Mouse (Mus musculus) myocyte (in vitro differentiated cells): ENCODE measurements around the gene Nfia. TPM values are rescaled to one million over a fixed set of nuclear protein-coding genes. Genes with fewer than 3 reads are reported as not detected.

Experiments used
- H3K27me3 ChIP-seq: one replicate; pipeline ENCODE4 v1.6.1; 2011; ENCODE audit not compliant: control insufficient read depth, insufficient read depth, insufficient read length
- H3K36me3 ChIP-seq: one replicate; pipeline ENCODE4 v1.6.1; 2011; ENCODE audit not compliant: control insufficient read depth, insufficient read depth
- H3K4me2 ChIP-seq: one replicate; pipeline ENCODE4 v1.6.1; 2011; ENCODE audit warnings: low read depth, control low read depth
- H3K4me3 ChIP-seq: one replicate; pipeline ENCODE4 v1.5.1; 2011; ENCODE audit warnings: mild to moderate bottlenecking, control low read depth, moderate library complexity
- H3K79me2 ChIP-seq: one replicate; pipeline ENCODE4 v1.6.1; 2011; ENCODE audit not compliant: control insufficient read depth, insufficient read depth
- H3ac ChIP-seq: one replicate; pipeline ENCODE4 v1.6.1; 2011; ENCODE audit not compliant: control insufficient read depth, insufficient read length
- CEBPB ChIP-seq: IDR thresholded peaks from 2 replicates; pipeline ENCODE4 v1.6.1; 2011; ENCODE audit warnings: mild to moderate bottlenecking, moderate library complexity; ENCODE audit not compliant: poor library complexity, insufficient read depth, severe bottlenecking
- E2F4 ChIP-seq: IDR thresholded peaks from one replicate; pipeline ENCODE4 v1.6.1; 2011; ENCODE audit warnings: mild to moderate bottlenecking, control low read depth, moderate library complexity; ENCODE audit not compliant: insufficient read depth
- MAX ChIP-seq: IDR thresholded peaks from one replicate; pipeline ENCODE4 v1.6.1; 2011; ENCODE audit warnings: low read depth, mild to moderate bottlenecking, control low read depth
- MYOD1 ChIP-seq, 3 experiments: IDR thresholded peaks; one replicate each; pipeline ENCODE4 v1.6.1; 2011; ENCODE audit warnings: control low read depth in 2 of 3, low read depth in 2 of 3, mild to moderate bottlenecking in 2 of 3, moderate library complexity in 1 of 3; ENCODE audit not compliant: insufficient read length in 2 of 3, control insufficient read depth in 1 of 3
- MYOG ChIP-seq, 3 experiments: IDR thresholded peaks; one replicate each; pipeline ENCODE4 v1.6.1; 2011; ENCODE audit warnings: control low read depth in 2 of 3, low read depth in 2 of 3, mild to moderate bottlenecking in 2 of 3; ENCODE audit not compliant: insufficient read length in 2 of 3, control insufficient read depth in 1 of 3, insufficient read depth in 1 of 3
- POLR2A ChIP-seq: IDR thresholded peaks from one replicate; pipeline ENCODE4 v1.6.1; 2011; ENCODE audit warnings: low read depth, mild to moderate bottlenecking, control low read depth, moderate library complexity; ENCODE audit not compliant: insufficient read length
- POLR2AphosphoS2 ChIP-seq: IDR thresholded peaks from one replicate; pipeline ENCODE4 v1.6.1; 2011; ENCODE audit warnings: low read depth, control low read depth; ENCODE audit not compliant: insufficient read length
- REST ChIP-seq: IDR thresholded peaks from one replicate; pipeline ENCODE4 v1.6.1; 2011; ENCODE audit warnings: mild to moderate bottlenecking, control low read depth, moderate library complexity; ENCODE audit not compliant: insufficient read depth, insufficient read length
- SRF ChIP-seq: IDR thresholded peaks from one replicate; pipeline ENCODE4 v1.6.1; 2011; ENCODE audit warnings: low read depth; ENCODE audit not compliant: control insufficient read depth, insufficient read length
- TCF12 ChIP-seq: IDR thresholded peaks from one replicate; pipeline ENCODE4 v1.6.1; 2011; ENCODE audit warnings: mild to moderate bottlenecking, control low read depth; ENCODE audit not compliant: poor library complexity, insufficient read depth, severe bottlenecking
- TCF3 ChIP-seq: IDR thresholded peaks from one replicate; pipeline ENCODE4 v1.6.1; 2011; ENCODE audit warnings: low read depth, control low read depth; ENCODE audit not compliant: insufficient read length
- USF1 ChIP-seq: IDR thresholded peaks from one replicate; pipeline ENCODE4 v1.6.1; 2011; ENCODE audit warnings: low read depth, mild to moderate bottlenecking, control low read depth, moderate library complexity
- polyA plus RNA-seq: library from polyadenylated mRNA; unstranded; fragments of >200 nt; fragmentation: generic; extraction: Trizol; gene quantifications from one replicate; pipeline ENCODE4 v1.2.1, GENCODE M21; 2012; ENCODE audit warnings: missing spikeins

Nfia gene
- polyA plus RNA-seq, 1 experiment, result 0.25 TPM

DNA sequence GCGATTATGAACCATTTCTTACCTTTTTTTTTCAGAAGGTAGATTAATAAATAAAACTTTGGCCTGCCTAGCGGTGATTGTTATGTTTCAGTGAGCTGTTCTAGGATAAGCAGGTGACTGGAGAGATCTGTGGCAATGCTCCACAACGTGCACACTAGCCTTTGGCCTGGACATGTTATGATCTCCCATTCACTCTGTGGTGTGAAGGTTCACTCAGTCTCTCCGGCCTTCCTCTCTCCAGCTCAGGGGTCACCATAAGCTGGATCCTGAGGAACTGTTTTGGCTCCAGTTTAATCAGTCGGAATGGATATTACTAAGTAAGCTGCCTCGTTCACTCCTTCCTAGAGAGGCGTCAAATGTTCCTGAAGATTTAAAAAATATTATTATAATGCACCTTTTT, 139.2 kb downstream of the Nfia start:
- H3K4me2 ChIP-seq, result no peak overlapping the region
- H3K79me2 ChIP-seq, result no peaks in the 10 kb centered on the region
- H3K4me3 ChIP-seq, result no peak overlapping the region
- no peaks in the 10 kb centered on the region for H3K36me3 ChIP-seq
- H3K27me3 ChIP-seq, result no peaks in the 10 kb centered on the region
- no peak for TF ChIP-seq TCF12
- TF ChIP-seq USF1, result no peak
- TF ChIP-seq SRF, result no peak
- no peak for TF ChIP-seq E2F4
- no peak for TF ChIP-seq MYOD1 (IDR thresholded peaks at IDR 0.05; ENCODE audit: control insufficient read depth in 1 of 3, insufficient read length in 2 of 3, low read depth in 2 of 3)
- no peak for TF ChIP-seq MYOG (IDR thresholded peaks at IDR 0.05; ENCODE audit: control insufficient read depth in 1 of 3, insufficient read depth in 1 of 3, insufficient read length in 2 of 3, low read depth in 2 of 3)
- no peak for TF ChIP-seq TCF3
- no peak for TF ChIP-seq REST
- TF ChIP-seq POLR2AphosphoS2, result no peak
- TF ChIP-seq MAX, result no peak
- TF ChIP-seq CEBPB, result no peak
- TF ChIP-seq POLR2A, result no peak
- no peak overlapping the region for H3ac ChIP-seq

GRCm38 (mm10) chr4:97912155-97912554, 139.6 kb downstream of the Nfia start:
- Histone ChIP-seq H3K4me3 (no peak overlapping the region), H3K27me3 (no peaks in the 10 kb centered on the region), H3K79me2 (no peaks in the 10 kb centered on the region), H3K4me2 (no peak overlapping the region), H3K36me3 (no peaks in the 10 kb centered on the region), H3ac (no peak overlapping the region)
- no peak for TF ChIP-seq SRF
- no peak for TF ChIP-seq CEBPB
- no peak for TF ChIP-seq POLR2A
- no peak for TF ChIP-seq USF1
- no peak for TF ChIP-seq TCF3
- TF ChIP-seq MAX, result no peak
- TF ChIP-seq TCF12, result no peak
- no peak for TF ChIP-seq MYOG (IDR thresholded peaks at IDR 0.05; ENCODE audit: control insufficient read depth in 1 of 3, insufficient read depth in 1 of 3, insufficient read length in 2 of 3, low read depth in 2 of 3)
- no peak for TF ChIP-seq POLR2AphosphoS2
- no peak for TF ChIP-seq MYOD1 (IDR thresholded peaks at IDR 0.05; ENCODE audit: control insufficient read depth in 1 of 3, insufficient read length in 2 of 3, low read depth in 2 of 3)
- TF ChIP-seq E2F4, result no peak
- no peak for TF ChIP-seq REST

- H3K4me2 ChIP-seq, result no peak overlapping the region
- H3K79me2 ChIP-seq, result no peaks in the 10 kb centered on the region
- H3K36me3 ChIP-seq, result no peaks in the 10 kb centered on the region
- H3K4me3 ChIP-seq, result no peak overlapping the region
- H3K27me3 ChIP-seq, result no peaks in the 10 kb centered on the region
- no peak for TF ChIP-seq MYOD1 (IDR thresholded peaks at IDR 0.05; ENCODE audit: control insufficient read depth in 1 of 3, insufficient read length in 2 of 3, low read depth in 2 of 3)
- no peak for TF ChIP-seq POLR2AphosphoS2
- TF ChIP-seq POLR2A, result no peak
- no peak for TF ChIP-seq SRF
- TF ChIP-seq E2F4, result no peak
- TF ChIP-seq MAX, result no peak
- no peak for TF ChIP-seq REST
- no peak for TF ChIP-seq TCF12
- TF ChIP-seq TCF3, result no peak
- no peak for TF ChIP-seq MYOG (IDR thresholded peaks at IDR 0.05; ENCODE audit: control insufficient read depth in 1 of 3, insufficient read depth in 1 of 3, insufficient read length in 2 of 3, low read depth in 2 of 3)
- TF ChIP-seq USF1, result no peak
- TF ChIP-seq CEBPB, result no peak
- no peak overlapping the region for H3ac ChIP-seq
Measured at GRCm38 (mm10) chr4:97912560-97912959, 140.0 kb downstream of the Nfia start.

- no peak overlapping the region for H3ac ChIP-seq
- no peaks in the 10 kb centered on the region for H3K79me2 ChIP-seq
- H3K4me2 ChIP-seq, result no peak overlapping the region
- H3K36me3 ChIP-seq, result no peaks in the 10 kb centered on the region
- H3K27me3 ChIP-seq, result no peaks in the 10 kb centered on the region
- no peak overlapping the region for H3K4me3 ChIP-seq
- TF ChIP-seq TCF12, result no peak
- no peak for TF ChIP-seq TCF3
- no peak for TF ChIP-seq USF1
- TF ChIP-seq CEBPB, result no peak
- TF ChIP-seq REST, result no peak
- TF ChIP-seq POLR2A, result no peak
- no peak for TF ChIP-seq SRF
- TF ChIP-seq E2F4, result no peak
- no peak for TF ChIP-seq MYOD1 (IDR thresholded peaks at IDR 0.05; ENCODE audit: control insufficient read depth in 1 of 3, insufficient read length in 2 of 3, low read depth in 2 of 3)
Measured at GRCm38 (mm10) chr4:97914348-97914747, 141.8 kb downstream of the Nfia start.

GRCm38 (mm10) chr4:97914761-97915160, 142.2 kb downstream of the Nfia start:
- TF ChIP-seq USF1 (no peak), SRF (no peak), TCF3 (no peak), POLR2AphosphoS2 (no peak), POLR2A (no peak), MYOD1 (IDR thresholded peaks at IDR 0.05; ENCODE audit: control insufficient read depth in 1 of 3, insufficient read length in 2 of 3, low read depth in 2 of 3) (no peak), TCF12 (no peak), MYOG (IDR thresholded peaks at IDR 0.05; ENCODE audit: control insufficient read depth in 1 of 3, insufficient read depth in 1 of 3, insufficient read length in 2 of 3, low read depth in 2 of 3) (no peak), CEBPB (no peak), REST (no peak), MAX (no peak), E2F4 (no peak)
- Histone ChIP-seq H3ac (no peak overlapping the region), H3K4me2 (no peak overlapping the region), H3K4me3 (no peak overlapping the region), H3K36me3 (no peaks in the 10 kb centered on the region), H3K79me2 (no peaks in the 10 kb centered on the region), H3K27me3 (no peaks in the 10 kb centered on the region)
